Mouse (Mus musculus) retina, postnatal 1 day (tissue): ENCODE measurements around the gene Gm9837.
"Not testable (repeated sequence)": the region's sequence is repeated elsewhere in the genome, so short reads cannot be mapped to it uniquely, and the experiment has no call there.

Experiments used
- DNase-seq: peaks from one replicate; pipeline ENCODE4 v3.0.0-alpha.2; 2012

Gm9837 gene

DNA sequence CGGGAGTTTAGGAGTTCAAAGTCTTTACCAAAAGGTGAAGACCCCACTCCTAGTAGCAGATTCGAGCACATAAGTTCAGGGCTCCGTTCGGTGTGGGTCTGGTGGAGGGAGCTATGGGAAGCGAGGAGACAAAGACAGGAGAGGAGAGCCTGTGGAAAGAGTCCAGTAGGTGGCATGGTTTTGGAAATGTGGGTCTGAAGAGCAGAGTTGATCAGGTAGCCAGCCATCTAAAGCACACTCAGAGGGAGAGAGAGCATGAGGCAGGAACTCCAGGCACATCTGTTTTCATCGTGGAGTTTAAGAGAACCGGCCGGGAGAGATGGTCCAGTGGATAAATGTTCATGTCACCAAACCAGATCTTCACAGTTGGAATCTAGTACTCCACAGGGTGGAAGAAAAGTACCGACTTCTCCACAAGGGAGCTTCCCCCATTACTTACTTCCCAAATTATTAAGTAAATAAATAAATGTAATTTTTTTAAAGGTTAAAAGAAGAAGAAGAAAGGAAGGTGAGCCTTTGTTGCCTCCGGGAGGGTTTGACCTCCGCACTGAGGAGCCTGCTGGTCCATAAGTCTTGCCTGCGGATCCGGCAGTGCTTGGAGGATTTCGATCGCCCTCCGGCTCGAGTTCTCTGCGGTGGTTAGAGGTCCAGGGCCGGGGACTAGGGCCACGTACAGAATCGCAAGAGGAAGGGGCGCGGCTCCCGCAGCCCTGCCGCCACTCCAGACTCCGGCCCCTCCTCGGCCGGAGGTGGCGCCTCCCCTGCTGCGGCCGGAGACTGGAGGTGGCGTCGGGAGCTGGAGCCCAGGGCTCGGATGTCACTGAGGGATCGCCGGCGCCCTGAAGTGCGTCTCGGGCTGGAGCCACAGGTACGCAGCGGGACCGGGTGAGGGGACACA lies 13.6 kb downstream of the Gm9837 start, which contains the start of the genes Gm10447 and Shroom1:
Gm10447 (minus strand) TSS at position 637 of the 898 bp plus-strand sequence.
Shroom1 (plus strand) TSS at position 732 of the 898 bp plus-strand sequence.
- DNase-seq: peak; percentile 63

- DNase-seq: no peak
Measured at GRCm38 (mm10) chr11:53453031-53453430, 17.2 kb downstream of the Gm9837 start.

GRCm38 (mm10) chr11:53452396-53452795 lies 17.9 kb downstream of the Gm9837 start:
- DNase-seq: no peak

DNA sequence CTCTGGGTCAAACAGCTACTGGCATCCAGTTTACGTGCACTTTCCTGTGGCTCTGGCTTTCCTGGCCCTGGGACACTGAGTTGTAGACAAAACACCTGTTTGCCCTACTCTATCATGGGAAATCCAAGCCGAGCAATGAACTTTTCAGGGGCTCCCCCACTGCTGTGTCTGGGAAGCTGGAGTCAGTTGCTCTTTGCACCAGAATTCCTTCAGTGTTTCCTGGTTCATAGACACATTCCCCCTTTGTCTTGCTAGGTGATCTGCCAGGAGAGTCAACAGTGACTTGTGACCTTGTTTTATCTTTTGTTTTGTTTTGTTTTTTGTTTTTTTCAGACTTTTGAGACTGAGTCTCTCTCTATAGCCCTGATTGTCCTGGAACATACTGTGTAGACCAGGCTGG lies 18.9 kb downstream of the Gm9837 start:
- no peak for DNase-seq

GRCm38 (mm10) chr11:53450070-53450705 lies 20.1 kb downstream of the Gm9837 start:
- DNase-seq: no peak

DNA sequence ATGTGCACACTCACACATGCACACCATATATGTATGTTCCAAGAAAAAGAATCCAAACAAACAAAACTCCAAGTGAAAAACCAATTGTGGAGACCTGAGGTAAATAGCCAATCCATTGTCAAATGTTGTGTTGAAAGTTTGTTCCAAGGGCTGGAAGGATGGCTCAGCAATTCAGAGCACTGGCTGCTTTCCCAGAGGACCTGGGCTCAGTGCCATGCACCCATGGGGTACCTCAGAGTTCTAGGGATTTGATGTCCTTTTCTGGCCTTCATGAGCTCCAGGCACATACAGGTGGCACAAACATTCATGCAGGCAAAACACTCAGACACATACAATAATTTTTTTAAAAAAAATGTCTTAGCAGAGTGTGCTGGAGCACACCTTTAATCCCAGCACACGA lies 21.8 kb downstream of the Gm9837 start:
- DNase-seq: no peak

DNA sequence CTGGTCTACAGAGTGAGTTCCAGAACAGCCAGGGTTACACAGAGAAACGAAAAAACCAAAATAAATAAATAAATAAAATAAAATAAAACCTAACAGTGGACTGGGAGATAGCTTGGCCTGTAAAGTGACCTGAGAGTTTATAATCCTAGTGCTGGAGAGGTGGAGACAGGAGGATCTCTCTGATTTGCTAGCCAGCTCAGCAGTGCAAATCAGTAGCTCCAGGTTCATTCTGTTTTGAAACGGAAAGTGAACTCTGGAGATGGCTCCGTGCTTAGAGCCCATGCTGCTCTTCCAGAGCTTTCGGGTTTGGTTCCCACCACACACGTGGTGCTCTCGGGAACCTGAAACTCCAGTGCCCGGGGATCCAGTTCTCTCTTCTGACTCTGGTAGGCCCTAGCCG lies 22.3 kb downstream of the Gm9837 start:
- DNase-seq: no peak

- no peak for DNase-seq
Measured at GRCm38 (mm10) chr11:53446183-53446582, 24.1 kb downstream of the Gm9837 start.

- DNase-seq: no peak
Measured at GRCm38 (mm10) chr11:53445562-53445961, 24.7 kb downstream of the Gm9837 start.

GRCm38 (mm10) chr11:53443861-53444260 lies 26.4 kb downstream of the Gm9837 start:
- DNase-seq: peak; percentile 26

DNA sequence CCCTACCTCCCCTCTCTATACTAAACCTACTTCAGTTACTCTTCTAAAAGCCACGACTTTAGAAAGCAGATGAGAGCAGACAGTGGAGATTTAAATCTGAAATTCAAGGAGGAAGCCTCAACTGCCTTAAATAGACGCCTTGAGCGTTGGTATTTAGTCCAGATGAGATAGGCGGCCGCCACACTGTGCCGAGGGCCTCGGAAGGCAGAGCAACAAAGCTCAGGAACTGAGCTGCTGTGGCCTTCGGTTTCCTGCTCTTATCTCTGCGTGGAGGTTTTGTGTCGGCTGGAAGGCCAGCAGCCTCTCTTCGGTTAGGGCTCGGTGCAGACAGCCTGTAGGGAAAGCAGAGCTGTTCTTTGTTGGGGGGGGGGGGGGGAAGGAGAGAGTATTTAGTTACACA lies 28.4 kb downstream of the Gm9837 start:
- DNase-seq: no peak

DNA sequence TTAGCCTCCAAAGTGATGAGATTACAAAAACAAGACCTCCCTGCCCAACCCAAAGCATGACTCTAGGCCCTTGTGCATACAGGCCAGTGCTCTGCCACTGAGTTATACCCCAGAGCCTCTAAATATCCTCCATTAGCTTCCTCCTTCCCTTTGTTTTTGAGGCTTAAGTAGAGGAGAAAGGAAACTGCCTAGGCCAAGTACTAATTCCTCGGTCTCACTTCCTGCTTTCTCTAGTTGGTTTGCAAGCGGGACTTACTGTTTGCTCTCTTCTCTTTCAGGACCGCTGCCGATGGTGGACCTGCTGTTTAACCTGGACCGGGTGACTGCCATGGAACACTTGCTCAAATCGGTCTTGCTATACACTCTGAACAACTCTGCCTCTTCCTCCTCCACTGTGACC lies 33.9 kb downstream of the Gm9837 start:
- DNase-seq: no peak

DNA sequence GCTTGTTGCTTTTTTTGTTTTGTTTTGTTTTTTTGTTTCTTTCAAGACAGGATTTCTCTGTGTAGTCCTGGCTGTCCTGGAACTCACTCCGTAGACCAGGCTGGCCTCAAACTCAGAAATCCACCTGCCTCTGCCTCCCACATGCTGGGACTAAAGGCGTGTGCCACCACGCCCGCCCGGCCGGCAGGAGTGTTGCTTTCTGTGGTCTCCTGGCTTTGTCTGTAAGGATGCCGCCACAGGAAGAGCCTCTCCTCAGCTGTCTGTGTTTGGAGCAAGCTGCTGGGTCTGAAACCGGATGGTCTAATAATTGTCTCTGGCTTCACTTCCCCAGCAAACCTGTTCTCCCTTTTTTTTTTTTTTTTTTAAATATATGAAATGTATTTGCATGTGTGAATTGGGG lies 34.8 kb downstream of the Gm9837 start:
- no peak for DNase-seq

DNA sequence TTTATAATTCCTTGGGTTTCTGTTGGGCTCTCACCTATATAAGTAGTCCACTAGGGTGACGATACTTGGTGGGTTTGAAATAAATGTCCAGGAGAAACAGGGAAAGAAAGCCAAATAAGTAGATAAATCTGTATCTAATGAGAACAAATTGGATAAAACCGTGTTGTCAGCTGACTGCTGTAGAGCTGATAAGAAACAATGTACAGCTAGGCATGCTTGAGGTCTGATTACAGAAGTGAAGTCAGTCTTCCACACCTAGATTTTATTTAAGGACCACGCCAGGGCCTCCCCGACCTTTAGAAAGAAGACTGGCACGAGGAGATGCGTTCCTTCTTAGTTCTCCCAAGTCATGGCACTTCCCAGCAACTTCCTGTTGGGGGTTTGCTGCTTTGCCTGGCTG lies 37.2 kb downstream of the Gm9837 start:
- no peak for DNase-seq

DNA sequence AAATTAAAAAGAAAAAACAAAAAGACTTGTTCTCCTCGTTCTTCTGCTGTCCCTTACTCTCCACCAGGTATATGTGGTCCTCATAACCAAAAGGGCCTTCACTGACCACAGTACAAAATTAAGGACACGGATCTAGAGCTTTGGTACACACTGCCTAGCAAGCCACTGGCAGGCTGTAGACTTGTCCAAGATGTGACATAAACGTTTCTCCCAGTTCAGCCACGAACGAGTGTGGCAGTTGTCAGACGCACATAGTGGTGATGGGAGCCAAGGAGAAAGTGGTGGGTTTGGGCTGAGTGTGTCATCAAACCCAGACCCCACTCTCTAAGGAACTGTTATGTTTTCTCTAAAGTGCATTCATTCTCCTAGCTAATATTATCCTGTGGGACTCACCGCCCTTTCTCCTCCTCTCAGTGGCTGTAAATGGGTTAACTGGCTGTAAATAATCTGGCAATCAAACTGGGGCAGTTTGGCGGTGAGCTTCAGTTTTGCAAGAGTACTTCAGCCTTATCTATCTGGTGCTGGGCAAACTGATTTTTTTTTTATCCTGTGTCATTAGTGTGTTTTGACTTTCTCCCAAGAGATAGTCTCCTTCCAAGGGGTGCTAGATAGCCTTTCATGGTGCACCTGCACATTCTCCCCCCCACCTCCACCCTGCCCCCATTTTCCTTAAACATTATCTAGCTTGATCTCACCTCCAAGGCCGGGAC lies 38.8 kb downstream of the Gm9837 start:
- peak; percentile 48 for DNase-seq

- peak; percentile 100 for DNase-seq
Measured at GRCm38 (mm10) chr11:53430670-53431346, 39.5 kb downstream of the Gm9837 start, which contains the start of the genes Uqcrq and Gdf9. Uqcrq (minus strand) TSS chr11:53430831. Gdf9 (plus strand) TSS chr11:53431023.

DNA sequence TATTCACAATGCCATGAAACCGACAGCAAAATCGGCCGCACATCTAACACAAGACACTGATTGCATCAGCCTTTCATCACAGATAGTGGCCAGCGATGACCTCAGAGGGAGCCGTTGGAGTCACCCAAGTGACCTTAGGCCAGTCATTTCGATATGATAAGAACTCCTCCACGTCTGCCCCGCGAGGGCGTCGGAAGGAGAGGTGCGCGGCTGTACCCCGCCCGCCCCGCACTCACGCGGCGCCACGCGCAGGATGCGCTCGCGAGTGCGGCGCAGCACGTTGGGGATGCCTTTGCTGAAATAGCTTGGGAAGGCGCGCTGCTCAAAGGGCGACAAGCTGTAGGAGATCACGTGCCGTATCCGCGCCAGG lies 40.0 kb downstream of the Gm9837 start:
- no peak for DNase-seq

DNA sequence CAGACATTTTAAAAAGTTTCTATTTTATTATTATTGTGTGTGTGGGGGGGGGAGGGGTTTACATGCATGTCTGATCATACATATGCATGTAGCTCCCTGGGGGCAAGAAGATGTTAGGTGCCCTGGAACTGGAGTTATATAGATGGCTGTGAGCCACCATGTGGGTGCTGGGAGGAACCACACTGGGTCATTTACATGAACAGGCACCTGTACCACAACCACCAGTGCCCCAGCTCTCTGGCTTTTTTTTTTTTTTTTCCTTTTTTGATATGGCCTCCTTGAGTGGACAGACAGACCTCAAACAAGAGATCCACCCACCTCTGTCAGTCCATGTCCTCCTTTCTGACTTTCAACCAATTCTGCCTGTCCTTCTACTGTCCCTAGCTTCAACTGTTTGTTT lies 41.1 kb downstream of the Gm9837 start:
- no peak for DNase-seq

DNA sequence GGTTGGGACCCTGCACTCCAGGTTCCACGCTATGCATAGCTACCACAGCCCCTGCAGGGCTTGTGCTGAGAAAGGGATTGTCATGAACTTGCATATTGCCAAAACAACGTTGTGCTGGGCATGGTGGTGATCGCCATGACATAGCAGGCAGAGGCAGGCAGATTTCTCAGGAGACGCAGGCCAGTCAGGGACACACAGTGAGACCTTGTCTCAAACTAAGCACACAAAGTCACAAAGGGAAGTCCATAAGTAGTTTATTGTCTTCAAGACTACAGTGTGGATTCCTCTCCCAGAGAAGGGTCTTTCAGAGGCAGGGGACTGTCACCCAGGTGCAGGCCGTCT lies 41.6 kb downstream of the Gm9837 start:
- DNase-seq: no peak

- DNase-seq: no peak
Measured at GRCm38 (mm10) chr11:53427993-53428715, 42.1 kb downstream of the Gm9837 start.

- not testable (repeated sequence) for DNase-seq
Measured at GRCm38 (mm10) chr11:53426914-53427313, 43.4 kb downstream of the Gm9837 start.

GRCm38 (mm10) chr11:53425711-53426255 lies 44.5 kb downstream of the Gm9837 start:
- DNase-seq: no peak
